Mouse (Mus musculus) c-Kit-negative CD71-positive TER-119-positive erythroid progenitor cells, embryonic 14.5 days (primary cell): ENCODE measurements around the gene Negr1.

Experiments
- DNase-seq: peaks from one replicate; pipeline ENCODE4 v3.0.0-alpha.2; 2013; ENCODE audit warnings: low read depth, low spot score

Negr1 gene

DNA sequence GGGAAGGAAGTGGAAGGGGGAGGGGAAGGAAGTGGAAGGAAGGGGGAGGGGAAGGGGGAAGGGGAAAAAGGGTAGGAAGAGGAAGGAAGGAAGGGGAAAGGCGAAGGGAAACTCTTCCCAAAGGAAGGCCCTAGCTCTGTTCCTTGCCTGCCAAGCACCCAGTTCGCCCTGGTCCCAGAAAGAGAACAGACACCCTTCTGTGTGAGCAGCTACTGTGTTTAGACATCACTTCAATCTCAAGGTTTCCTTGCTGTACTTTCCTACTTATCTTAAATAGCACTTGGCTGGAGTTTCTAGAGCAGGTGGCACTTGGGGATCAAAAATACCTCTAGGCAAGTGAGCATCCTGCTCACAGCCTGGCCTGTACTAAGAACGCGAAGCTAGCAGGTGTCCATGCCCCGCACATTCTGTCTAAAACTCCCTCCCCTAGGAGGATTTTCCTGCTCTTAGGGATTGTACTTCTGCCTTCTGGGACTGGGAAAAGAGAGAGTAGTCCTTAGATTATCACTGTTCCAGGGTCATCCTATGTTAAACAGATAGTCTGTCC is 128.5 kb downstream of the Negr1 start:
- DNase-seq, result no peak

DNA sequence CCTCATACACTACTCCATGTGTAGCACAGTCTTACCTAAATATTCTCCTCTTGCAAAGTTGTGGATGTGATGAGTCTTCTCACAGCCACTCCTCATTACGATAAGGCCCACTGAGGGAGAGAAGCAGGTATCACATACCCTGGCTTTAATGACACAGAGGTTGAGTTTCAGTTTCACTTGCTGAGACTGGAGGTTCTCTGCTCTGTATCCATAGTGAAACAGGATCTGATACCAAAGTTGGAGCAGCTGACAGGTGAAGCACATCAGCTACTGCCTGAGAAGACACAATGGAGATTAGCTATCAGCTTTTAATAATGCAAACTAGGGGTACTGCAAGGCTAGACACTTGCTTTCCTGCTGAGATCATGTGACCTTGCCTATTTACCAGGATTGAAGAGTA is 137.1 kb downstream of the Negr1 start:
- DNase-seq, result no peak

DNA sequence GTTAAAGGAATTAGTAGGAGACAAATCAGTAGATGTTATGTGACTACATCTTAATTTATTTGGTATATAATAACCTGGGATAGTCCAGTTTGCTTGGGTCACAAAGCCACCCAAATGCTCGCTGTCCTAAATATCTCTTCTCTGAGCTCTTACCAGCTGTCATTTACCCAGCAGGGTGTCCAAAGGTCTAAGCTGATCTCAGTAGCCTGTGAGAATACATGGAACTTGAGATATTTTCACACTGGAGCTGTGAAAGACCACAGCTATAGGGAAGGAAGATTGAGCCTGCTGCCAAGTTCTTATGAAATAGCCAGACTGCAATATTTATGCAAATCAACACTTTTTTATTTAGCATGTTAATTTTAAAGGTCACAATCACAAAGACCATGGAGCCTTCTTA is 141.6 kb downstream of the Negr1 start:
- no peak for DNase-seq

DNA sequence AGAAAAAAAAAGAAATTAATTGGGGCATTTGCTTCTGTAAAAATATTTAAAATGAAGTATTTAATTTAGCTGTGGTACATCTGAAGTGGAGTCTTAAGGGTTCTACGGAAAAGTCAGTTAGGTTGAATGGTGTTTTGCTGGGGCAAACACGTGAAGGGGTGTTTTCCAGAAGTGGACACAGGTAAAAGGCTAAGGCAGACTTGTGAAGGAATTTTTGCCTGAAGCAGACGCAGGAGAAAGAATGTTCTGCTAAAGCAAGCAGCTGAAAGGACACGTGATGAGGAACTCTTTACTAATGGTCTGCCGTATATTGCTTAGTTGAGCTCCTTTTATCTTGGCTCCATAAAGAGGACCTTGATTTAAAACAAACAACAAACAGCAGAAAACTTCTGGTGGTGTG is 148.6 kb downstream of the Negr1 start:
- no peak for DNase-seq

DNA sequence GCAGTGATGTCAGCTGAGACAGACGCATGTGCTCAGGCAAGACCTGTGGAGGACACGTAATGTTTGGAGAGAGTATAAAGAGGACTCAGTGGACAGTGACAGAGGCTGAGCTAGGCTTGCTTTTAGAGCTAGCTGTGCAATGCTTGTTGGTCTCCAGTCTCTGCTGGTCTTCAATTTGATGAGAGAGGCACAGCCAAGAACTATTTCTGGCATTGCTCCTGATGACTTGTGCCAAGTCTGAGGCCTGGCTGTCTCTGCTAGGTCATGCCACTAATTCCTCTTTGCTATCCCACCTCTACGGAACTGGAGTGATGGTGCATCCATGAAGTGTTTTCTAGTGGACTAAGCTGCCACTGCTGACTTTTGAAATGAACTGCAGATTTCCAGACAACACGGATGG is 149.1 kb downstream of the Negr1 start:
- DNase-seq, result no peak

DNA sequence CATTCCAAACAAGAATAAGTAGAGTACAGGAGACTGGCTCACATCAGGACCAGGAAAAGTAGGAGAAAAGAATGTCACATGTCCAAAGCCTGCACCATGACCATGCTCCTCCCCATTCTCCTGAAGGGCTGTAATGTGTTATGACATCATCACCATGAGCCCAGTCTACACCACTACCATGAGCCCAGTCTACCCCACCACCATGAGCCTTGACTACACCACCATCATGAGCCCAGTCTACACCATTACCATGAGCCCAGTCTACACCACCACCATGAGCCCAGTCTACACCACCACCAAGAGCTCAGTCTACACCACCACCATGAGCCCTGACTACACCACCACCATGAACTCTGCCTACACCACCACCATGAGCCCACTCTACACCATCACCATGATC is 174.7 kb downstream of the Negr1 start:
- DNase-seq, result no peak

DNA sequence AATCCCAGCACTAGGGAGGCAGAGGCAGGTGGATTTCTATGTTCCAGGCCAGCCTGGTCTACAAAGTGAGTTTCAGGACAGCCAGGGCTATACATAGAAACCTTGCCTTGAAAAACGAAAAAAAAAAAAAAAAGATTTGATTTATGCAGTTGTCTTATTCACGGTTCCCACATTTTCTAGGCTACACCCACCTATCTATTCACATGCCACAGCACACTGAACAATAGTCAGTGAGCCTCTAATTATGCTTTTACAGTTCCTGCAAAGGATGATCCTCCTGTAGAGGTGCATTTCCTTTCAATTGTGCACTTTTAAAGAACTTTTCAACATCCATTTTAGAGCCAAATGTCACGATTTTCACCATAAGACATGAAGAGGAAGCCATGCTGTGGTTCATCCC is 177.9 kb downstream of the Negr1 start:
- no peak for DNase-seq

DNA sequence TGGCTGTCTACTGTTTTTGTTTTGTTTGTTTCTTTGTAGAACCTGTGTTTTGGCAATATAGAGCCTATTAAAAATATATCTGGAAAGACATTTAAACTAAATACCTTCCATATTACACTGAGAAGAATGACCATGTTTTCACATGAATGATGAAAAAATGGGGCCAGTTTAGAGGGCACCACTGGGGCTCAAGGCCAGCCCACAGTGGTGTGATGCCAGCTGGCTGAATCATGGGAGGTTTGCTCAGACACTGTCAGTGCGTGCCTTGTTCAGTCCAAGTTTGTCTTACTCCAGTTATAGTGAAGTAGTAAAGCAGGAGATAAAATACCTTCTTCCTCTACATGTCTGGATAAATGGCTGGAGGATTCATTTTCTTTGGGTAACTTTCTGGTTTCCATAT is 181.7 kb downstream of the Negr1 start:
- no peak for DNase-seq

DNA sequence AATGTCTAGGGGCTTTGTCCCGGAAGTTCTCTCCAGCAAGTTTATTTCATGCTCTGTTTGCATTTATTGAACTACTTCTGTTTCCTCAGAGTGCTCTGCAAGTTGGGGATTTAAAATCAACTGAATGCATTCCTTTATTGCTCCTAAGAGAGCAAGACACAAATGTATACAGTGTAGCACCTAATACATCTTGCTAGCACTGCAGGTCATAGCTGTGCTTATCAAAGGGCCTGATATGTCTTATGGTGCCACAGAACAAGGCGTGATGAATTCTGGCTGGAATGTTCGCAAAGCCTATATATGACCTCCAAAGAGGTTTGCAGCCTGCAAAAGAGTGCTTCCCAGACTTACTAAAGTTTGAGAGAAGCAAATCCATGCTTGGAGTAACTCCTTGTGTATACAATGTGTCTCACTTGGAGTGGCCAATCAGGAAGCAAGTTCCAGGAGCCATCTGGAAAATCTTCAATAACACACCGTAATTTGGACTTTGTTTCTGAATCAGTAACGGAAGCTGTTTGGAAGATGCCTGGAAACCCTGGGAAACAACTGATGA is 183.7 kb downstream of the Negr1 start:
- DNase-seq, result no peak

DNA sequence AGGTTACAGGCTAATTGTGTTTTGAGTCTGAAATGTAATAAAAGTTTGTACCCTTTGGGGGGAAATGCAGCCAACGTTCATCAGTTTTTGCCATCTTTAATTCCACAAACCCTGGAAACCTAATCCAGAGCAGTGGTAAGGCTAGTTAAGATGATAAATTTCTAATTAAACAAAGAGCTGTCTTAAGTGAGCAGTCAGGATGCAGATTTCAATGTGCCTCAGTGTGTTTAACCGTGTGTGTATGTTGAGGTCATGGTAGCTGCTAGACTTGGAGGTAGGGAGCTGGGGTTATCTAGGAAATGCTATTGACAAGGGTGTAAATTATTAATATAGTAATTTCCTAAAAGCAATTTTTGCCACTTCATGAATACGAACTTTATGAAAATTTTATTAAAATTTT is 185.9 kb downstream of the Negr1 start:
- DNase-seq, result no peak

DNA sequence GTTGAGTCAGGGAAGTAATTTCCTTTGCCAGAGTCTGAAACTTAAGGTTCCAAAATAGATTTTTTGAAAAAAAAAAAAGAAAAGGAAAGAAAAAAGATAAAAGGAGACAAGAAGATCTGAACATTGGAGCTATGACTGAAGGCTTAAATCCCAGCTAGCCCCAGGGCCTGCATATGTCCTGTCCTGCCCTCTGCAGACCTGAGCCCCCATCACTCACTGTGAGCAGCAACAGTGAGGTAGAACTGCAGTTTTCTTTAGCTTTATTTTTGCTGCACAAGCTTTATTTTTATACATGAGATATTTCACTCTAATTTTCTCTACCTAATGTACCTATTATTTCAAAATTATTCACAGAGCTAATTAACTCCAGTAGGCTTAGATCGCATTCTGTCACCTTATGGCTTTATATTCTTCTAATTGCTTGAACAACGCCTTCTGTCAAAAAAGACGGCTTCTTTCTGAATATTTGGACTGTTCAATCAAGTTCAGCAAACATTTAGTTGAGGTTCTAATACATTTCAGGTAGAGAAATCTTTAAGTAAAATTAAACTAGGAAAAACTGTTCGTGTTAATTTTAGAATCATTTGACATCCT is 192.3 kb downstream of the Negr1 start:
- DNase-seq, result no peak

DNA sequence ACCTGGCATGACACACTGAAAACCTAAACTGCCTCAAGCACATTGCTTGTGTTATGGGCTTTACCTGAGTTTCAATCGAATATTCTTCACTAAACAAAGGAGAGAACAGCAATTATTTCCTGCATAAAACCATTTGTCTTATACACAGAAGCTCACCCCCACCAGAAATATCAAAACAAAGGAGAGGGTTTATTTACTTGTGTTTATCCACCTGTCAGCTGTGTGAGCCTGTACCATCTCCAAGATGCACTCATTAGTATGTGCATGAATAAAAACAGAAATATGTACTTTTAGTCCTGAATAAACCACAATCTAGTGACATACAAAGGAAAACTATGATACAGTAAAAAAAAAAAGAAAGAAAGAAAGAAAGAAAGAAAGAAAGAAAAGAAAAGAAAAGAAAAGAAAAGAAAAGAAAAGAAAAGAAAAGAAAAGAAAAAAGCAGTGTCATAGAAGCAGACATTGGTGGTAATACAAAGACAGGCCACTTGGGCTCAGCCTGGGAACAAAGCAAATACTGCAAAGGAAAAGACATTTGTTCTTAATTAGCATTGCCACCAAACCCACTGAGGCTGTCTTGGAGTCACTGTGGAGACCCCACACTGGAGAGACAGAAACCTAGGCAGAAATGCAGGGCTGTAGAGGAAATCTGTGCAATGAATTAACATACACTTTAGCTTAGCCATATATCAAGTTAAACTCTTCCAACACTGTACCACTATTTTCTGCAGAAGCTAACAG is 193.4 kb downstream of the Negr1 start:
- DNase-seq, result no peak

DNA sequence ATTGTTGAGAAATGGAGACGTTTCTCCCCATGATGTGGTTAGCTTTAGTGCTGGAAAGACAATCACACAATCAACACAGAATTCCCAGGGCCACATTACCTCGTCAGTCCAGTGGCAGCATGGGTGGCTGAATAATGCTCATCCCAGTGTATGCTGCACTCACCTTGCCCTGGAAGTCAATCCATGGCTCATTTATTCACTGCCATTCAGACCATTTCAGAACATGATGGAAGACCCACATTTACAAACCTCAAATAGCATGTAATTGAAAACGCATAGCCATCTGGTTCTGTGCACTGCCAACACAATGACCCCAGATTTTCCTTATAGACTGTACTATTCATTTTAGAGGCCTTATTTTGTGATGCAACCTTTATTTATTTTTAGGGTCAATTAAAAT is 203.4 kb downstream of the Negr1 start:
- no peak for DNase-seq

DNA sequence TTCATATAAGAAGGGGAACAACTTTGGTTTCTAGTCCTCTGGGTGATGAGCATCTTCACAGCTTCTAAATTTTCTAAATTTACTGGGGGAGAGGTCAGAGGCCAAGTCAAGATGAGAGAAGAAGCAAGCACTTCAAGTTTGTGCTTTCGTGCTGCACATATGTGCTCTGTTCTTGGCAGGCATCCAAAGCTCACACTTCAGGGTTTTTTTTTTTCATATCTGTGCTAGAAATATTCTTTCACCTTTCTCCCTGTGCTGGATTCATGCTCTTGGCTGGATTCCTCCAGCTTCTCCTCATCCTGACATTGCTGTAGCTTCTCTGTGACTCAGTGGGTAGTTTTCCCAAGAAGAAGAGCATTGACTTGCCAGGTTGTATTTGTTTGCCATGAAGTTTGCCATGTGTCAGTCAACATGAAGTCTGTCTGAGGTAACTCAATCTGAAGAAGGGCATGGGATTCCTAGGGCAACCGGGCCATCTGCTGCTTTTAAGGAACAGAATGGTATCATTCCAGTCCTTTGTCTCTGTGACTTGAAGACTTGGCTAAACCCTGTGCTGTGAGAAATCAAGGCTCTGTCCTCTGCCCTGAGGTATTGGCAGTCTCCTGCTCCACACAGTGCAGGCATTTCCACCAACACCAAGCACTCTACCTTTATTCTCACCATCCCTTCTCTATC is 204.7 kb downstream of the Negr1 start:
- no peak for DNase-seq

DNA sequence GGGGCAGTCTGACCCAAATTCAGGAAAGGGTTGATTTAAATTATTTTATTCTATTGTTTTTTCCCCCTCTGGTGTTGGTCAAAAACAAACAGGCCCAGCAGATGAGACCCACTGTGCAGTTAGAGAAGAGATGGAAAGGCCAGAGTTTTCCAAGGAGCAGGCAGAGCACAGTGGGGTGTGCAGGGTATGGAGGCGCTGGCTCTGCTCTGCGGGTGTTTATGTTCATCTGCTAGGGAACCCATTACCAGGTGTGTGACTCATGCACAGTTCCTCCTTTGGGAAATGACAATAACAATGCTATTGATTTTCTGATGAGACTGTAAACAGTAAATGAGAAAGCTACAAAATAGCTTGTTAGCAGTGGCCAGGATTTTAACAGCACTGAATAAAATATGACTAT is 210.0 kb downstream of the Negr1 start:
- DNase-seq, result no peak

DNA sequence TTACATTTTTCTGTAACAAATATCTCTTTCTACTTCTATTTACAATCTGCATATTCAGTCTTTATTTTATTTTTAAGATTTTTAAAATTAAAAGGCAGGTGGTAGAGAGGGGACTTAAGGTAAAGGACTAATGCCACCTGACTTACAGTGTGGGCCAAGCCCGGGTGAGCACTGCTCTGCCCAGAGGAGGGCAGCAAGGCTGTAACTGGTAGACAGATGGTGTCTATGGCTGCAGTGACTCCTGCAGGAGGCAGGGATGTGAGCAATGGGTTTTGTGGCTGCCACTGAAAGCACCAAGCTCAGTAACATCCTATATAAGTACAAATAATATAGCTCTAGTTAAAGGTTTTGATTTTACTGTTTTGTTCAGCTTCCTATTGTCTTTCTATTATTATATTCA is 210.5 kb downstream of the Negr1 start:
- DNase-seq, result no peak

DNA sequence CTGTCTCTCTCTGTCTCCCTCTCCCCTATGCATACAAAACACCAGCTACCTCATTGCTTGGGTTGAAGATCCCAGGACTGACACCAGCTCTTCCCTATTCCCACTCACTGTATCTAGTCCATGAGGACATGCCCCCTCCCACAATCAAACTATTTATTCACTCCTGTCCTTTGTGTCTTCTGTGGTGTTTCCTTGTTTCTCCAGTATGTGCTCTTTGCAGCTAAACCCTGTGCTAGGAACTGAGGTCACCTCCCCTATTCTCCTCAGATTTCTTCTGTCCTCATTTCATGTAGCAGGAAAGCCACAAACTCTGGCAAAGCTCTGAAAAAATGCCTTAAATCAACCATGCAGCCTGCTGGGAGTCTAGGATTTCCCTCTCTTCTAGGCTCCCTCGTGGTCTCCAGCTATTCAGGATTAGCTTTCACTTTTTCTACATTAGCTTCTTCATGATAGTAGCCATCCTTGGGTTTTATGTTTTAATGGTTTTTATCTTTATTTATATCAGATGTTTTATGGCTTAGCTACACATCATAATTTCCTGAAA is 222.8 kb downstream of the Negr1 start:
- DNase-seq, result no peak

DNA sequence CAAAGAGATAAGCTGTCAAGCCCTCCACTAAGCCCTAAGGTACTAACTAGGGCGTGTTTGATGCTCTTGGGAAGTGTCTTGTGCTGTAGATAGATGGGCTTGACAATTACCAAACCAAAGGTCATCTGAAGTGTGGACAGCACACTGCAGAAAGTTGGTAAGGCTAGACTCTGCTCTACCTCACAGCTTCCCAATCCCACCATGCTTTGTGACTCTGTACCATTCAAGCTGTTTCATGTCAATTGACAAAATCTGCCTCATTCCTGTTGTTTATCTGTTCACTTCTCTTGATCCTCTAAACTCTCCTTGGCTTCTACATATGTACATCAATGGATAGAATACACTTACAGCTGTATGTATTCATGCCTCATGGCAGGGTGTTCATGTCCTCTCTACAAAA is 224.8 kb downstream of the Negr1 start:
- no peak for DNase-seq

DNA sequence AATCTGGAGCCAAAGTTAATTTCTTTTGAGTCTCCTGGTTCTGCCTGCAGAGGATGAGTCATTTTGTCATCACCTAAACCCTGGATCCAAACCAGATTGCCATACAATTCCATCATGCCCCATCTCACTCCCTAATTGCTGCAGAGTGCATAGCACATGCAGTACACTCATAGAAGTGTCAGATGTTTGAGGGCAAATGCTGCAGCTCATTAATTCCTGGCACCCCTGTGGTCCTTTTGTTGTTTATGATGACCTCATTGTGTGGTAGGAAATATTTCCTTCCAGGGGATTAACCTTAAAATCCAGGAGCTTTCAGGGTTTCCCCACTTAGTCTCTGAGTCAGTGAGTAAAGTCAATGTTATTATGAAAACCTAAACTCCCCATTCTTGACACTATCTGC is 229.6 kb downstream of the Negr1 start:
- DNase-seq, result no peak

DNA sequence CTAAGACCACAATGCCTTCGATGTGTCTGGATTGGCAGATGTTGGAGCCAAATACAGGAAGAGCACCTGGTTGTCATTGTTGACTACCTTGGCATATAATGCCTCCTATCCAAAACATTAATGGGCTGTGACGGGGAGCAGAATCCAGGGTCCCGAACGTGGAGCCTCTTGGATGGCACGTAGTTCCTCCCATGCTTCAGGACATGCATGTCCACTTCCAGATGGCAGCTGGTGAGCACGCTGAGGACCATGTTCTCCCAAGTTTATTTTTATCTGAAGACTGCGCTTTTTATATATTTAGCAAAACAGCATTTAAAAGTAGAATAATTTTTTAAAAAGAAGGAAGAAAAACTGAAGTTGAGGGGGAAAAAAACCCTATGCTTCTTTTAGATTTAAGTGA is 231.1 kb downstream of the Negr1 start:
- DNase-seq, result no peak

DNA sequence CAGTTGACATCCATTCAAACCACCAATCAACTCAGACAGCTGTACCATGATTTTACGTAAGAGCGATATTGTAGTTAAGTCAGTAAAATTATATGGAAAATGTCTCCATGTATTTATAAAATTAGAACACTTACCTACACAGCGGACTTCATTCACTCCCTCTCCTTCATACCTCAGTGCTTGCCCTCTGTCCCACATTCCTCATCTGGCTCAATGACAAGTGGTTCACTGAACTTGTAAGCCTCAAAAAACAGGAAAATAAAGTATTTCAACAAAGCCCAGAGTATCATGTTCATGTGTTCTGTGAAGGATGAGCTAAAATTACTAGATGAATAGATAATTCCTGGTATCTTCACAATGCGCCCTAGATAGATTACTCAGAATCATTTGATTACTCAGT is 232.5 kb downstream of the Negr1 start:
- DNase-seq, result no peak

DNA sequence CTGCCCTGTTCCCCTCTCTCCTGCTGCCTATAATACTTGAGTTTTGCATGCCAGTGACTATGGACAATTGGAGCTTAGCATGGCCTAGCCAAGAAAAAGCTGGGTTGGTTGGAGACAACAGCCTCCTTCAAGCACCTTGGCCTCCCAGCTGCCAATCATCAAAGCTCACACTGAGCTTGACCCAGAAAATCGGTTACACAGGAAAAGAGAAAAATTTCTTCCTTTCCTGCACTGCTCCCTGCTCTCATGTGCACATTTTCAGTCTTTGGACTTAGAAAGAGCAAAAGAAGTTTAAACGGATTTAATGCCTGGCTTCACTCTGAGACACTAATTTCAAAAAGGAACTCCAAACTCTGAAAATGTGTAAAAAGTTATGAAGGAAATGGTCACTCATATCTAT is 233.0 kb downstream of the Negr1 start:
- no peak for DNase-seq
